Mouse (Mus musculus) kidney, embryonic 14.5 days (tissue): ENCODE data around the gene Fbxw11. TPM values are rescaled to one million over a fixed set of nuclear protein-coding genes. Genes with fewer than 3 reads are reported as not detected.

Source experiments
- ATAC-seq: fragments of 200-750 bp; cut with Nextera tagmentation; 2 replicates; pipeline ENCODE4 v1.8.0; 2017; ENCODE audit warnings: moderate number of reproducible peaks, mild to moderate bottlenecking, moderate TSS enrichment, moderate library complexity; ENCODE audit not compliant: low FRiP score, low TSS enrichment
- H3K27ac ChIP-seq: fragments of 300-500 bp; sonication (generic); 2 replicates; pipeline ENCODE4 v1.5.1; 2014; ENCODE audit warnings: low read depth, mild to moderate bottlenecking, low read length, moderate library complexity, mixed read lengths
- H3K27me3 ChIP-seq: fragments of 300-500 bp; sonication (generic); 2 replicates; pipeline ENCODE4 v1.6.1; 2014; ENCODE audit warnings: mild to moderate bottlenecking, low read length; ENCODE audit not compliant: control insufficient read depth, insufficient read depth
- H3K36me3 ChIP-seq: fragments of 300-500 bp; sonication (generic); 2 replicates; pipeline ENCODE4 v1.6.1; 2014; ENCODE audit warnings: low read length, mixed read lengths; ENCODE audit not compliant: control insufficient read depth, insufficient read depth
- H3K4me1 ChIP-seq: fragments of 300-500 bp; sonication (generic); 2 replicates; pipeline ENCODE4 v1.6.1; 2014; ENCODE audit warnings: low read length, mixed read lengths; ENCODE audit not compliant: control insufficient read depth, insufficient read depth
- H3K4me2 ChIP-seq: fragments of 300-500 bp; sonication (generic); replicated peaks from 2 replicates; pipeline ENCODE4 v1.6.1; 2014; ENCODE audit warnings: low read depth, mild to moderate bottlenecking, low read length
- H3K4me3 ChIP-seq: fragments of 300-500 bp; sonication (generic); 2 replicates; pipeline ENCODE4 v1.5.1; 2014; ENCODE audit warnings: mild to moderate bottlenecking, low read length
- H3K9ac ChIP-seq: fragments of 300-500 bp; sonication (generic); 2 replicates; pipeline ENCODE4 v1.6.1; 2014; ENCODE audit warnings: low read depth, mild to moderate bottlenecking, low read length, moderate library complexity
- H3K9me3 ChIP-seq: fragments of 300-500 bp; sonication (generic); 2 replicates; pipeline ENCODE4 v1.6.1; 2016; ENCODE audit warnings: low read length; ENCODE audit not compliant: control insufficient read depth
- WGBS: fragments of 180-500 bp; shearing (Covaris S2); extraction: QIAGEN DNeasy Blood & Tissue Kit; methylation state at CpG from one replicate; pipeline ENCODE4 v1.1.7; 2014; 5-methylcytosine and 5-hydroxymethylcytosine counted together
- polyA plus RNA-seq: library from polyadenylated mRNA; unstranded; fragments of >200 nt; fragmentation: Nextera tagmentation; extraction: Ambion mirVana; gene quantifications from 2 replicates; pipeline ENCODE4 v1.2.1, GENCODE M21; 2014

Fbxw11 gene
- polyA plus RNA-seq, 1 experiment from 2014 or later: 85.6 TPM

DNA sequence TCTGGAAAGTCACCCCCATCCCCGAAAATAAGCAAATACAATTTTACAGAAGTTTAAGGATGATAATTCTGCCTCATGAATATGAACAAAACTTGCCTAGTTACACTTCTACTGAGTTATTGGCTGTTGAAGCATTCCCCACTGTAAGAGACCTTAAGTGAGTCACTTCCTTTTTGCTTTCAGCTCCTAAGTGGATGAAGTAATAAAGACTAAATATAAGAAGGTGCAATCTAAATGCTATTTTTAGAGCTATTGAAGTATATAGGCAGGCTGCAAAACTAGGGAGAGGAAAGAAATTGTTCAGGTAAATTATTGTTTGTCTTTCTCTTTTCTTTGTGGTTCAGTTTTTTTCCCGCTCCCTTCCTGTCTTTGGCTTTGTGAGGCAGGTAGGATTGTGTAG lies 4.7 kb downstream of the Fbxw11 start:
- ATAC-seq: no peak
- no peaks in the 10 kb centered on the region for H3K36me3 ChIP-seq
- H3K9me3 ChIP-seq: no peaks in the 10 kb centered on the region
- no peaks in the 10 kb centered on the region for H3K27me3 ChIP-seq
- H3K4me1 ChIP-seq: no peaks in the 10 kb centered on the region; the same call in 1 of the 2 replicates
- no peak overlapping the region for H3K27ac ChIP-seq
- no peak overlapping the region for H3K4me3 ChIP-seq
- no peak overlapping the region for H3K9ac ChIP-seq
- 87% methylated on average over 2 of the region's 2 CpGs for WGBS
- H3K4me2 ChIP-seq: no peak overlapping the region

DNA sequence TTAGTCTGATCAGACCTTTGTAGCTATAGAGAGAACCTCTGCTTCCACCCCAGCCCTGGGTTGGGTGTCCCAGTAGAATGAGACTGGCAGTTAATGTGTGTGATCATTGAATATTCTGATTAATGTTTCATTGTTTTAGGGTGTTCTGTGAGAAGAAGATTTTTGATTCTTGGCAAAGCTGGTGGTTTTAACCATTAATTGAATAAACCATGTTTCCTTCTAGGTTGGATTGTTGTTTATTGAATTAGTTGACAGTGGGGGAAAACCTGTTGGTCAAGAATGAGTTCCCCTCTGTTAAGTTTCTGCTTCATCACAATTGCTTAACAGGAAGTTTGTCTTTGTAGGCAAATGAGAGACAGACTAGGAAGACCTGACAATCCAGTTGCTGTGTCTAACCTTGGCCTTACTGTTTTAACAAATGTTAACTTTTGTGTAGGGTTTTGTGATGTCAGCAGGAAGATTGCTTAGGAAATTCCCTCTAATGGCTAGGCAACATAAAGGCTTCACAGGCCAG lies 7.8 kb downstream of the Fbxw11 start:
- H3K9me3 ChIP-seq: no peaks in the 10 kb centered on the region
- no peak overlapping the region for H3K4me2 ChIP-seq
- peaks cover 5% of the 10 kb centered on the region; the same call in 1 of the 2 replicates for H3K36me3 ChIP-seq
- no peak for ATAC-seq
- H3K9ac ChIP-seq: no peak overlapping the region
- H3K27me3 ChIP-seq: no peaks in the 10 kb centered on the region
- H3K27ac ChIP-seq: peak overlapping the region; percentile 48; the same call in 1 of the 2 replicates
- H3K4me1 ChIP-seq: no peaks in the 10 kb centered on the region
- H3K4me3 ChIP-seq: no peak overlapping the region

DNA sequence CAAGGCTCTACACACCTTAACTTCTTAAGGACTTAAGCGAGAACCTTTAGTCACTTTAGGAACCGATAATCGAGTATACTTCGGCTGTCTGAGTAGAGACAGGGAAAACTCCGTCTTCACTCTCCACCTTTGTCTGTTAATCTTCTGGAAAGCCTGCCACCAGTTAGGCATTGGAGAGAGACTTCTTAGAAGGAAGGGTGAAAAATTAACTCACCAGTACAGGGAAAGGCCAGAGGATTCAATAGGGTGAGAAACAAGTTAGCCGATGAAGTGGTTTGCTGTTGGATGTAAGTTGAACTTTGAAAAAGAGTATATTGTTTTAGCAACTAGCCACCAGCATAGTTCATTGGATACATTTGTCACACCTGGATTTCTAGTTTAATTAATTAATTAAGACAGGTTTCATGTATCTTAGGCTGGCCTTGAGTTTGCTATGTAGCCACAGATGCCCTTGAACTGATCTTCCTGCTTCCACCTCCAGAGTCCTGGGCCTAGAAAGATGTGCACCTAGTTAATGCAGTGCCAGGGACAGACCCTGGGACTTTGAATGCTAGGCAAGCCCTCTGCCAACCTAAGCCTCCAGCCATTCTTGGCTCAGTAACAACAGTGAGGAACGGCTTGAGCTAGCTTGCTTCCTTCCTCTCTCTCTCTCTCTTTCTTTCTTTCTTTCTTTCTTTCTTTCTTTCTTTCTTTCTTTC lies 8.5 kb downstream of the Fbxw11 start:
- ATAC-seq: no peak; the same call in 1 of the 2 replicates
- H3K4me2 ChIP-seq: no peak overlapping the region
- 73% methylated on average over 7 of the region's 7 CpGs for WGBS
- H3K4me1 ChIP-seq: no peaks in the 10 kb centered on the region
- H3K36me3 ChIP-seq: peaks cover 5% of the 10 kb centered on the region; the same call in 1 of the 2 replicates
- H3K27me3 ChIP-seq: no peaks in the 10 kb centered on the region
- H3K4me3 ChIP-seq: no peak overlapping the region
- no peak overlapping the region for H3K9ac ChIP-seq
- H3K27ac ChIP-seq: peak overlapping the region; percentile 48; the same call in 1 of the 2 replicates
- H3K9me3 ChIP-seq: no peaks in the 10 kb centered on the region

DNA sequence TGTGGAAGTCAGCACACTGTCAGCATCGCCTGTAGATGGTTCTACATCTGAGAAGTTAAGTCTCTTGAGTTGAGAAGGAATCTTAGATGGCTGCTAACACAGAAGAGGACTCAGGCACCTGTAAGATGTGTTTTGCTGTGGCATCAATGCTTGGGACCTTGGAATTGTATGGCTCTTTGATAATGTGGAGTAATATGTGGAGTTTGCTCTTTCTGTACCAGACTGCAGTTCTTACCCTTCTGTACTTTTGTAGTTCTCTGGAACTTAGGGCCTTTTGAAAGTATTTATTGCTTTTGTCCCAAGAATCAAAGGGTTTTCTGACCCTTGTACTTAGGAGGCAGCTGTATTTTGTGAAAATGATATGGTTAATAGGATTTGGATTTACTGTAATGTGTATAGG lies 9.2 kb downstream of the Fbxw11 start:
- Histone ChIP-seq H3K4me2 (no peak overlapping the region), H3K4me3 (no peak overlapping the region), H3K4me1 (no peaks in the 10 kb centered on the region), H3K9me3 (no peaks in the 10 kb centered on the region), H3K27ac (no peak overlapping the region), H3K36me3 (peaks cover 5% of the 10 kb centered on the region; the same call in 1 of the 2 replicates), H3K9ac (no peak overlapping the region), H3K27me3 (no peaks in the 10 kb centered on the region)
- 84% methylated on average over 1 of the region's 1 CpGs for WGBS
- no peak for ATAC-seq

DNA sequence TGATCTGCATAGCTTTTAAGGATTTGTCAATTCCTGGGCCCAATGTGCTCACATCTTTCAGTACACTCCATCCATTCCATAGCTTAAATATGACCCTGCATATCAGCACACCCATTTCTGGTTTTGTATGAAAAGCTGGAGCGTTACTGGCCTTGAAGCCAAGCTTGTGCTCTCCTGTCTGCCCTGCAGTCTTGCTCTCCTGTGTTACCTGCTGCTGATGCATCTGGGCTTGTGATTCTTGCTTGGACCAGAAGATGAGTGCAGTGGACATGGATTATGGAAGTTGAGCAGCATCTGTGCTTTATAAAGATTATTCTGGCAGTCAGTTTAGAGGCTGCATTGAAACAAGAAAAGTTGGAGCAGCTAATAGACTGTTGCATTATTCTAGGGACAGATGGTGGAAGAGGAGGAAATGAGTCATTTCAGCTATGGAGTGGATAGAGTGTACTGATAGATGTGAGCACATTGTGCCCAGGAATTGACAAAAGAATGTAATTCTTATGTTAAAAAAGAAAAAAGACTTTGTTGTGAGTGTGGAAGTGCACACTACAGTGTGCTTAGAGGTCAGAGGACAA lies 19.6 kb downstream of the Fbxw11 start:
- H3K4me3 ChIP-seq: no peak overlapping the region
- no peaks in the 10 kb centered on the region for H3K27me3 ChIP-seq
- H3K4me1 ChIP-seq: no peaks in the 10 kb centered on the region
- no peak overlapping the region for H3K4me2 ChIP-seq
- H3K9ac ChIP-seq: no peak overlapping the region
- no peak overlapping the region for H3K27ac ChIP-seq
- WGBS: 100% methylated on average over 1 of the region's 1 CpGs
- H3K36me3 ChIP-seq: no peaks in the 10 kb centered on the region
- H3K9me3 ChIP-seq: no peaks in the 10 kb centered on the region
- ATAC-seq: no peak

DNA sequence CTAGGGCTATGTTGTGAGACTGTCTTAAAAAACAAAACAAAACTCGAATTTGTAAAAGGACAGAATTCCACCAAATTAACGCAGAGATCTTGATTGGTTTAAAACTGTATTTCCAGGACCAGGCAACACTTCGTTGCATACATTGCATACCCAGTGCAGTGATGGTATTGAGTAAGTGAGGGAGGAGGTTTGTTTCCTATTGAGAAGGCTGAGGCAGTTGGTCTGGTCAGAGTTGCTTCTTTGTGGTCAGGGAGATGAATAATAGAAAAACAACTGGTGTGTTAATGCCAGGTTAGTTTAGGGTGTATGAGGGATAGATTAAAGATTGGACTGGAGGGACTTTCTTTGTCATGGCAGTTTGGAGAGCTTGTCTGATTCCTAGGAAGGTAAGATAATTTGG lies 23.1 kb downstream of the Fbxw11 start:
- Histone ChIP-seq H3K9ac (no peak overlapping the region), H3K36me3 (no peaks in the 10 kb centered on the region; the same call in 1 of the 2 replicates), H3K4me2 (no peak overlapping the region), H3K4me3 (no peak overlapping the region), H3K27me3 (no peaks in the 10 kb centered on the region), H3K4me1 (no peaks in the 10 kb centered on the region), H3K9me3 (no peaks in the 10 kb centered on the region), H3K27ac (no peak overlapping the region)
- no peak for ATAC-seq
- WGBS: 93% methylated on average over 3 of the region's 3 CpGs

DNA sequence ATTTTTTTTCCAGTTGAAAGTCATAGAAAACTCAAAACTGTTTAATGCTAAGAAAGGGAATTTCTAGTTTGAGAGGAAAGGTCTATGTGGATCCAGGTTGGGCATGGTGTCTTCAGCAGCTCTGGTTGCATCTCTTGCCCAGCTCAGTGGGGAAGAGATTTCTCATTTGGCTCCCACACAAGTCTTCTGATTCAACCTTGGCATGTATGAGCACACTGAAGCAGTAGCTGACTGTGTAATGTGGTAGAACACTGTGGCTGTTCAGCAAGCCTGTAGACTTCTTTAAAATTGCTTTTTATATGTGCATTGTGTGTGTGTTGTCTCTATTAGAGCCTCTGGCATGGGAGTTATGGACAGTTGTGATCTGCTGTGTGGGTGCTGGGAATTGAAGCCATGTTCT lies 24.5 kb downstream of the Fbxw11 start:
- Histone ChIP-seq H3K9ac (no peak overlapping the region), H3K27ac (no peak overlapping the region), H3K9me3 (no peaks in the 10 kb centered on the region), H3K4me2 (no peak overlapping the region), H3K4me1 (no peaks in the 10 kb centered on the region), H3K27me3 (no peaks in the 10 kb centered on the region), H3K36me3 (no peaks in the 10 kb centered on the region; the same call in 1 of the 2 replicates), H3K4me3 (no peak overlapping the region)
- ATAC-seq: no peak

DNA sequence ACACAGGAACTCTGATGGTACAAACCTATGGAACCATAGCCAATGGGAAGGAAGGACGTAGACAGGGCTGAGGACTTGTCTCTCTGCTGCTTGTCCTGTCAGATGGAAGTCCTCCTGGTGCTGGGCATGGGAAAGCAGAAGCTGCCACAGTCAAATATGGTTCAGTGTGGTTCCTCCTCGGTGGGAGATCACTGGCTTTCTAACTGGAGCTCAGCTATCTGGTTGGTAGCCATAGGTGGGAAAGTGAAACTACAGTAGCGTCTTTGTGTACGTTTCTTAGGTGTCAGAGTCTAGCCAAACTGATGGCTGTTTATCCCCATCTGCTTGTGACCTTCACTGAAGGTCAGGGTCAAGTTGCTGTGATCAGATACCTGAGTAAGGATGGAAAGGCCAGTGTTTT lies 29.0 kb downstream of the Fbxw11 start:
- H3K27me3 ChIP-seq: no peaks in the 10 kb centered on the region
- H3K4me3 ChIP-seq: no peak overlapping the region
- H3K9ac ChIP-seq: no peak overlapping the region
- 0 out of 2 replicates have a peak, but pooled peaks cover 6% of the 10 kb centered on the region for H3K4me1 ChIP-seq
- H3K36me3 ChIP-seq: no peaks in the 10 kb centered on the region; the same call in 1 of the 2 replicates
- H3K9me3 ChIP-seq: no peaks in the 10 kb centered on the region
- no peak for ATAC-seq
- H3K4me2 ChIP-seq: no peak overlapping the region
- H3K27ac ChIP-seq: no peak overlapping the region
- 78% methylated on average over 4 of the region's 4 CpGs for WGBS

DNA sequence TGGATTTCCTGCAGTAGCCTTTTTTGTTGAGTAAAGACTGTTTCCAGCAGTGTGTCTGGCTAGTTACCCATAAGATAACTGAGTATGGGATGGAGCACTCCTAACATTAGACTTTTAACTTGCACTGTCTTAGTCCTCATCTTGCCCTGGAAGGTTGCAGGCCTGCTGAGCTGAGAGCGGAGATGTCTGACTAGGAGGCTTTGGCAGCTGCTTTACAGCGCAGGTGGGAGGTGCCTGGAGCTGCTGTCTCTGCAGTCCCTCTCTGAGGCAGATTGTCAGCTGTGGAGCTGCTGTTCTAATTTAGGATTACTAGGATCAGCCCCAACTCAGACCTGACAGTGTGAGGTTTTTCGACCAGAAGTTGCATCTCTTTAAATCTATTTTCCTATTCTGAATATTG lies 34.3 kb downstream of the Fbxw11 start:
- Histone ChIP-seq H3K27me3 (no peaks in the 10 kb centered on the region), H3K9ac (no peak overlapping the region), H3K27ac (no peak overlapping the region), H3K9me3 (no peaks in the 10 kb centered on the region), H3K4me1 (0 out of 2 replicates have a peak, but pooled peaks cover 6% of the 10 kb centered on the region), H3K36me3 (no peaks in the 10 kb centered on the region), H3K4me2 (no peak overlapping the region), H3K4me3 (no peak overlapping the region)
- 64% methylated on average over 3 of the region's 3 CpGs for WGBS
- ATAC-seq: no peak
